In the genomic region with DNA sequence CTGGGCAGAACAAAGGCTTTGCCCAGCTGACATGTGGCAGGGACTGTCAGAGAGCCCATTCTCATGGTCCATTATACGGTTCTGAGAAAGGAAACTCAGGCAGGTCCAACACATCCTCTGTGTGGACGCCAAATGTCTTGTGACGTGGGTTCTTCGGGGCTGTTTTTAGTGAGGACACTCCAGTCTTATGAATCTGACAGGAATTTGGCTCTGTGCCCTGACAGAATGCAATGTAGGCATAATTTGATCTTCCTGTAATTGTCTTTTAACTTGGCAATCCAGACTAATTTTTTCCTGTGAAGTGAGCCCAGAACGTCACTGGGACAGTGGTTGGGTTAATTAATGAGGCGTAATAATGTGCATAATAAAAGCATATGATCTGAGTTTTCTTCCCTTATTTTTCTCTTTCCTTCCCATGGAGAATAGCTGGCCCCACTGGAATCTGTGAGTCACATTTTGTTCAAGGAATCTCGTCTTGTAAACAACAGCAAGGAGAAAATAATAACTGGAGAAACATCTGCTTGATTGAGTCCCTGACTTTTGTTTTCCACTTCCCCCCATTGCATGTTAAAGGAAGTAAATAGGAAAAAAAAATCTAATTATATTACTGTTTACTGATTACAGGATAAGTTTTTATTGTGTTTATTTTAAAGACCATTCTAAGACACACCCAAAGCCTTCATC, we compare ENCODE assay signal across 7 mouse cellular contexts.
DNase-seq lines count a peak whose midpoint lies in the region; TF ChIP-seq lines count a peak whose summit lies in the region.

No protein-coding gene starts in this region.

- H3K27ac ChIP-seq in gastrocnemius, adult 2 months, result peak overlapping the region; percentile 63

- intact Hi-C loops in gastrocnemius, adult 2 months (cut with DNase I), result no loop called here

- no peak for TF ChIP-seq CTCF in gastrocnemius, adult 2 months (IDR thresholded peaks at IDR 0.05)

- DNase-seq in retina, postnatal 1 day, result peak; percentile 44
- no peak for DNase-seq in retina, embryonic 14.5 days (ENCODE audit: low spot score)
- DNase-seq in gastrocnemius, adult 2 months, result peak; percentile 59
- DNase-seq in kidney, adult 8-10 months, result peak; percentile 76 to 79
- DNase-seq in skeletal muscle tissue, adult 2 months (ENCODE audit: low read depth, low spot score), result peak; percentile 80
- DNase-seq in thymus, postnatal 25 days, result no peak
- no peak for DNase-seq in layer of hippocampus, adult 11-12 months (ENCODE audit: low spot score)

- H3K4me3 ChIP-seq in gastrocnemius, adult 2 months, result no peak overlapping the region

Comparison
In these comparisons a context has a peak if more than half of its experiments do, and no peak if none do; other contexts are left out.
1. DNase-seq: peak in retina, postnatal 1 day (single experiment), gastrocnemius, adult 2 months (single experiment), kidney, adult 8-10 months (2 of 2) and skeletal muscle tissue, adult 2 months (single experiment); none in retina, embryonic 14.5 days (single experiment), thymus, postnatal 25 days (single experiment) and layer of hippocampus, adult 11-12 months (single experiment).